Mouse (Mus musculus) bone marrow, adult 2 months (tissue): ENCODE measurements around the gene Frmpd2.

ENCODE experiments used
- CTCF ChIP-seq: fragments of 200-500 bp; IDR thresholded peaks from 2 replicates; pipeline ENCODE4 v1.5.1; 2011; ENCODE audit warnings: low read length, control low read depth; ENCODE audit not compliant: control insufficient read depth, insufficient read depth
- POLR2A ChIP-seq: fragments of 200-500 bp; IDR thresholded peaks from 2 replicates; pipeline ENCODE4 v1.6.1; 2011; ENCODE audit warnings: low read depth, mild to moderate bottlenecking, control low read depth, low read length, borderline replicate concordance; ENCODE audit not compliant: control insufficient read depth

GRCm38 (mm10) chr14:33423003-33423402 is 48.5 kb upstream of the Frmpd2 start:
- no peak for TF ChIP-seq CTCF
- TF ChIP-seq POLR2A = no peak
